Mouse (Mus musculus) megakaryocyte, embryonic 14.5 days (primary cell): ENCODE data around the gene Rad51ap1.

ENCODE experiments used
- FLI1 ChIP-seq: IDR thresholded peaks from 2 replicates; pipeline ENCODE4 v1.6.1; 2012; ENCODE audit warnings: low read length, inconsistent platforms, mixed read lengths
- GATA1 ChIP-seq: IDR thresholded peaks from 3 replicates; pipeline ENCODE4 v1.6.1; 2012; ENCODE audit warnings: mixed read lengths, low read length, inconsistent platforms, borderline replicate concordance

DNA sequence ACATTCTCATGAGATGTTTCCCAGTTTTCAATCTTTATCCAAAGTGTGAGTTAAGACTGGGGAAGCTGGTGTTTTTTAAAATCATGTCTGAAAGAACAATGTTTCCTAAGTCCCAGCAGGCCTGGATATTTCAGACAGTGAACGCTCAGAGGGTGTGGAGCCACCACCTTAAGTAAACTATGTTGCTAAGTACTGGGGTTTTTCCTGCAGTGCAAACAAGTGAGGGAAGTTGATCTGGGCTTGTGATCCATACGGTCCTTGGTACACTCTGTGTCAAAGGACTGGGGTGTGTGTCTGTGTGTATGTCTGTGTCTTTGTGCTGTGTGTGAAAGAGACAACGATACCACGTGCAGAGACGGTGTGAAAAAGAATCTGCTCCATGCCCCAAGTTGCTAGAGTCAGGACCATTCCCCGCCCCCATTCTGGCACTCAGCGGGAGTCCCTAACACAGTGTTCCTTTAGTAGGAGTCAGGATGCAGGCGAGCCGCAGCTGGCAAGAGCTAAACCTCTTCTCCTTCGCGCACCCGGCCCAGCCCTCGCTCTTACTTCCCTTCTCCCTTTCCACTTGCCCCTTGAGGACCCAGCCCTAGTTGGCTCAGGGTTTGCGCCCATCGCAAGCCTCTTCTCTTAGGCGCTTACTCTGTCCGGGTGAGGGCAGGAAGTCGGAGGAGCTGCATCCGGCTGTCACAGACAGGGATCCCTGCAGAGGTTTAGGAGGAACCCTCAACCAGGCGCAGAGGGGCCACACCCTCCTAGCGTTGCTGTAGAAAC is 18.1 kb downstream of the Rad51ap1 start, which contains the start of gene Dyrk4:
- TF ChIP-seq FLI1 (no peak), GATA1 (no peak)
